Mouse (Mus musculus): ENCODE measurements around the gene Dnajc17.

Dnajc17 gene

GRCm38 (mm10) chr2:119161247-119161646 is 47.3 kb downstream of the Dnajc17 start:
- peak; percentile 45 to 54 for DNase-seq

GRCm38 (mm10) chr2:119157836-119158235 is 50.8 kb downstream of the Dnajc17 start:
- no peak for DNase-seq

GRCm38 (mm10) chr2:119156681-119157572 is 51.7 kb downstream of the Dnajc17 start, which contains the start of gene Rmdn3:
Gene Rmdn3 (minus strand): TSS chr2:119157034.
- DNase-seq, result peak; percentile 93 to 97

- peak; percentile 21 to 33 for DNase-seq
Measured at GRCm38 (mm10) chr2:119156081-119156680, 52.4 kb downstream of the Dnajc17 start.

GRCm38 (mm10) chr2:119155388-119155787 is 53.2 kb downstream of the Dnajc17 start:
- DNase-seq, result no peak

- no peak for DNase-seq
Measured at GRCm38 (mm10) chr2:119154683-119155082, 53.9 kb downstream of the Dnajc17 start.

GRCm38 (mm10) chr2:119152255-119152654 is 56.3 kb downstream of the Dnajc17 start:
- DNase-seq, result no peak

- DNase-seq, result no peak
Measured at GRCm38 (mm10) chr2:119147775-119148174, 60.8 kb downstream of the Dnajc17 start.

- DNase-seq, result no peak
Measured at GRCm38 (mm10) chr2:119147160-119147678, 61.4 kb downstream of the Dnajc17 start.

- DNase-seq, result no peak
Measured at GRCm38 (mm10) chr2:119146435-119146834, 62.2 kb downstream of the Dnajc17 start.

GRCm38 (mm10) chr2:119145199-119145598 is 63.4 kb downstream of the Dnajc17 start:
- peak in 1 of 2 experiments; percentile 22 for DNase-seq

GRCm38 (mm10) chr2:119136346-119136898 is 72.2 kb downstream of the Dnajc17 start:
- no peak for DNase-seq
